Mouse (Mus musculus): ENCODE results near the gene Cog1. TPM values are rescaled to one million over a fixed set of nuclear protein-coding genes. Genes with fewer than 3 reads are reported as not detected.
A peak's percentile ranks its signal among the peaks of the same experiment; 100 is the strongest.

The Cog1 gene
- total and polyA plus RNA-seq, 2 experiments from 2014 or later, result 12.3 to 26.5 TPM

GRCm38 (mm10) chr11:113649353-113650210, 613 bp downstream of the Cog1 start, which contains the start of gene Slc39a11:
TSS of gene Slc39a11 (minus strand) at chr11:113650079.
- no peak for TF ChIP-seq EP300 (IDR thresholded peaks at IDR 0.05; ENCODE audit: low read depth)
- TF ChIP-seq CTCF (IDR thresholded peaks at IDR 0.05; ENCODE audit: low read depth), result no peak

GRCm38 (mm10) chr11:113651206-113651906, 2.4 kb downstream of the Cog1 start:
- no peak for DNase-seq (ENCODE audit: low spot score)
- TF ChIP-seq CTCF (IDR thresholded peaks at IDR 0.05; ENCODE audit: low read depth), result no peak
- TF ChIP-seq EP300 (IDR thresholded peaks at IDR 0.05; ENCODE audit: low read depth), result no peak

More at GRCm38 (mm10) chr11:113649353-113650210, 613 bp downstream of the Cog1 start, which contains the start of gene Slc39a11:
- under 1% methylated on average over 91 of the region's 91 CpGs for WGBS
- peak within 1 kb of the TSS; percentile 69 for H3K4me2 ChIP-seq (ENCODE audit: low read depth, low read length)
- H3K4me1 ChIP-seq (ENCODE audit: control insufficient read depth, insufficient read depth), result peaks cover 7% of the 10 kb centered on the region; the same call in 1 of the 2 replicates
- peak; percentile 45 for DNase-seq (ENCODE audit: low spot score)
- no peaks in the 10 kb centered on the region for H3K9me3 ChIP-seq (replicated peaks; ENCODE audit: control insufficient read depth, low read length)
- H3K9ac ChIP-seq (replicated peaks; ENCODE audit: low read depth, low read length), result peak within 1 kb of the TSS; percentile 85
- ATAC-seq (ENCODE audit: insufficient read depth, low read depth), result peak; percentile 86
- peak within 1 kb of the TSS; percentile 75 for H3K27ac ChIP-seq (ENCODE audit: low read depth)
- H3K27me3 ChIP-seq (ENCODE audit: control insufficient read depth, insufficient read depth, low read length), result no peaks in the 10 kb centered on the region
- peak within 1 kb of the TSS; percentile 67 for H3K4me3 ChIP-seq (ENCODE audit: low read depth, low read length)
- peaks cover 28% of the 10 kb centered on the region for H3K36me3 ChIP-seq (replicated peaks; ENCODE audit: control insufficient read depth, insufficient read depth, low read length)

GRCm38 (mm10) chr11:113651907-113652273, 2.9 kb downstream of the Cog1 start:
- Histone ChIP-seq H3K9me3 (replicated peaks; ENCODE audit: control insufficient read depth, low read length) (no peaks in the 10 kb centered on the region), H3K27me3 (ENCODE audit: control insufficient read depth, insufficient read depth, low read length) (no peaks in the 10 kb centered on the region), H3K9ac (replicated peaks; ENCODE audit: low read depth, low read length) (no peak overlapping the region), H3K4me2 (ENCODE audit: low read depth, low read length) (no peak overlapping the region), H3K27ac (ENCODE audit: low read depth) (no peak overlapping the region), H3K4me1 (ENCODE audit: control insufficient read depth, insufficient read depth) (peaks cover 7% of the 10 kb centered on the region; the same call in 1 of the 2 replicates), H3K4me3 (ENCODE audit: low read depth, low read length) (no peak overlapping the region), H3K36me3 (replicated peaks; ENCODE audit: control insufficient read depth, insufficient read depth, low read length) (peaks cover 51% of the 10 kb centered on the region)
- 49% methylated on average over 8 of the region's 8 CpGs for WGBS
- TF ChIP-seq CTCF (IDR thresholded peaks at IDR 0.05; ENCODE audit: low read depth), result peak; percentile 46
- TF ChIP-seq EP300 (IDR thresholded peaks at IDR 0.05; ENCODE audit: low read depth), result no peak
- DNase-seq (ENCODE audit: low spot score) (no peak), ATAC-seq (ENCODE audit: insufficient read depth, low read depth) (no peak)

More at GRCm38 (mm10) chr11:113651206-113651906, 2.4 kb downstream of the Cog1 start:
- H3K4me2 ChIP-seq (ENCODE audit: low read depth, low read length), result no peak overlapping the region
- H3K4me1 ChIP-seq (ENCODE audit: control insufficient read depth, insufficient read depth), result peaks cover 7% of the 10 kb centered on the region; the same call in 1 of the 2 replicates
- no peak overlapping the region for H3K9ac ChIP-seq (replicated peaks; ENCODE audit: low read depth, low read length)
- peaks cover 46% of the 10 kb centered on the region for H3K36me3 ChIP-seq (replicated peaks; ENCODE audit: control insufficient read depth, insufficient read depth, low read length)
- no peaks in the 10 kb centered on the region for H3K27me3 ChIP-seq (ENCODE audit: control insufficient read depth, insufficient read depth, low read length)
- ATAC-seq (ENCODE audit: insufficient read depth, low read depth), result no peak
- no peak overlapping the region for H3K27ac ChIP-seq (ENCODE audit: low read depth)
- no peak overlapping the region for H3K4me3 ChIP-seq (ENCODE audit: low read depth, low read length)
- no peaks in the 10 kb centered on the region for H3K9me3 ChIP-seq (replicated peaks; ENCODE audit: control insufficient read depth, low read length)
- WGBS, result 70% methylated on average over 22 of the region's 22 CpGs

- 95% methylated on average over 6 of the region's 6 CpGs for WGBS
- Histone ChIP-seq H3K4me1 (ENCODE audit: control insufficient read depth, insufficient read depth) (peaks cover 7% of the 10 kb centered on the region; the same call in 1 of the 2 replicates), H3K36me3 (replicated peaks; ENCODE audit: control insufficient read depth, insufficient read depth, low read length) (peaks cover 58% of the 10 kb centered on the region)
Measured at GRCm38 (mm10) chr11:113652516-113652915, 3.5 kb downstream of the Cog1 start.

GRCm38 (mm10) chr11:113654105-113654504, 5.1 kb downstream of the Cog1 start:
- DNase-seq (ENCODE audit: low spot score) (no peak), ATAC-seq (ENCODE audit: insufficient read depth, low read depth) (no peak)
- H3K27ac ChIP-seq (ENCODE audit: low read depth), result no peak overlapping the region
- H3K4me2 ChIP-seq (ENCODE audit: low read depth, low read length), result no peak overlapping the region
- no peak overlapping the region for H3K9ac ChIP-seq (replicated peaks; ENCODE audit: low read depth, low read length)
- no peaks in the 10 kb centered on the region for H3K27me3 ChIP-seq (ENCODE audit: control insufficient read depth, insufficient read depth, low read length)
- no peaks in the 10 kb centered on the region for H3K9me3 ChIP-seq (replicated peaks; ENCODE audit: control insufficient read depth, low read length)
- no peak overlapping the region for H3K4me3 ChIP-seq (ENCODE audit: low read depth, low read length)
- 90% methylated on average over 15 of the region's 15 CpGs for WGBS
- no peak for TF ChIP-seq CTCF (IDR thresholded peaks at IDR 0.05; ENCODE audit: low read depth)
- no peak for TF ChIP-seq EP300 (IDR thresholded peaks at IDR 0.05; ENCODE audit: low read depth)
- peaks cover 73% of the 10 kb centered on the region for H3K36me3 ChIP-seq (replicated peaks; ENCODE audit: control insufficient read depth, insufficient read depth, low read length)
- no peaks in the 10 kb centered on the region for H3K4me1 ChIP-seq (ENCODE audit: control insufficient read depth, insufficient read depth)

More at GRCm38 (mm10) chr11:113652516-113652915, 3.5 kb downstream of the Cog1 start:
- H3K4me3 ChIP-seq (ENCODE audit: low read depth, low read length), result no peak overlapping the region
- ATAC-seq (ENCODE audit: insufficient read depth, low read depth) (no peak), DNase-seq (ENCODE audit: low spot score) (no peak)
- H3K27ac ChIP-seq (ENCODE audit: low read depth), result no peak overlapping the region
- H3K9ac ChIP-seq (replicated peaks; ENCODE audit: low read depth, low read length), result no peak overlapping the region
- no peak for TF ChIP-seq CTCF (IDR thresholded peaks at IDR 0.05; ENCODE audit: low read depth)
- TF ChIP-seq EP300 (IDR thresholded peaks at IDR 0.05; ENCODE audit: low read depth), result no peak
- no peak overlapping the region for H3K4me2 ChIP-seq (ENCODE audit: low read depth, low read length)
- H3K27me3 ChIP-seq (ENCODE audit: control insufficient read depth, insufficient read depth, low read length), result no peaks in the 10 kb centered on the region
- H3K9me3 ChIP-seq (replicated peaks; ENCODE audit: control insufficient read depth, low read length), result no peaks in the 10 kb centered on the region

Measured in heart, postnatal 0 days (tissue).